Mouse (Mus musculus): ENCODE results near the gene Gm47841.
A peak's percentile ranks its signal among the peaks of the same experiment; 100 is the strongest.

The Gm47841 gene

DNA sequence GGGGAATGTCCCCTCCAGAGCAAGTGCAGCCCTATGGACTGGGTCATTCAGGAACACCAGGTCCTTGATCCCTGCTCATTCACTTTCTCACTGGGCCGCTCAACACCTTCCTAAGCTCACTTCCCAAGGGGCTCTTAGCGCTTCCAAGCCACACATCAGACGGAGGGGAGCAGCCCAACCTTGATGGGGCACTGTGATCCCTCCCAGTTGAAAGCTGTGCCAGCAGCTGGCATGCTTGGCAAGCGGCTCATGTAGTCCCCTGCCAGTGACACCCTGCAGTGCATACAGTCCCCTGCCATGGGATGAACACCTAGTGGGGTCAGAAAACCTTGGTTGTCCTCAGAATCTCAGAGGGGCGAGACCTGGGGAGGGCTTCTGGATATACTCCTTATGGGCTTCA lies 26.9 kb upstream of the Gm47841 start:
- DNase-seq = peak; percentile 46

DNA sequence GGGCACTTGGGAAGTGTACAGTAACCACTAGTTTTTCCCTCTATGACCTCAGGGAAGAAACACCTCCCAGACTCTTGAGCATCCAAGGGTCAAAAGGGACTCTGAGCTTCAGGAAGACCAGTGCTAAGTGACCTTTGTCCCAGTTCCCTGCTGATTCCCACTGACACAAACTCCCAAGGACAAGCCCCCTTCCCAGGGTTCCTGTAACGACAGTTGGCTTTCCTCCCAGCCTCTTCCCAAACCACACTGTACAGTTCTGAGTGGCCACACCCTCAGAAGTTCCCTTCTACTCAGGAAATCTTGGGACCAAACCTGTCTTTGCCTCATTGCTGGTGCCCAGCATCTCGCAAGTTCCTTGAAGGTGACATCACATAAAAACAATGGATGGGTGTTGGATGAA lies 25.5 kb upstream of the Gm47841 start:
- DNase-seq = peak; percentile 57

DNA sequence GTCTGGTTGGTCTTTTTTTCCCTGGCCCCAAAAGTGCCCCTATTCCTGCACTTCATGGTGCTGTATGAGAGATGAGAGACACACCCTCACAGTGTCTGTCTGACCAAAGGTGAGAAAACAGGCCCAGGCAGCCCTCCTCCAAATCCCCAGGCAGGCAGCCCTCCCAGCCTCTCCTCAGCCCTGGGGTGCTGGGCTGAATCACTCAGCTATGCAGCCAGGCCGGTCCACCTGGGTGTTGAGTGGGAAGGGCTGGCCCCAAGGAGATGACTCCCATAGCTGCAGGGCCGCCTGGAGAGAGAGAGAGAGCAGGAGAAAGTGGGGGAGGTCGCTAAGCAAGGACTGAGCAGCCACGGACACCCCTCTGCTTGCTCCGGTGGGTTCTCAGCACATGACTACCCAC lies 23.6 kb upstream of the Gm47841 start:
- peak; percentile 80 for DNase-seq

DNA sequence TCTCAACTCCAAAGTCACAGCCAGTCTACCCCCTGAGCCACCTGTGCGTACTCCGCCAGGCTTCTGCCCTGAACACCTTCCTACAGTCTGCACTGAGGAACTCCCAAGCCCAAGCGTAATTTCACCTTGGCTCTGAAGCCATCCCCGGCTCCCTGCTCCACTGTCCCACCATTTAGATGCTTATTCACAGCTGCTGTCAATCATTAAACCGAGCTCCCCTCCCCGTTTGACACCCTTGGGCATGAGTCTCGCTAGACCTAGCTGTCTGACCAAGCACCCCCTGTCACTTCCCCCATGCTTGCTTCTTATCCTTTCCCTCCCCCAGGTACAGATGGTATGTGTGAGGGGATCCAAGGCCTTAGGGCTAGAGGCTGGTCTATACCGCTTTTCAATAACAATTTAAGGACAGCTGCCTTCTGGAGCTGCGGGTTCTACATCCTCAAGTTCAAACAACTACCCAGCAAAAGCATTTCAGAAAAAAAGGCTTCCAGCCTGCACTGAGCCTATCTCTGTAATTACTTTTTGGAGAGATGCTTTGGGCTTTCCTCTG lies 22.5 kb upstream of the Gm47841 start:
- peak; percentile 93 for DNase-seq

DNA sequence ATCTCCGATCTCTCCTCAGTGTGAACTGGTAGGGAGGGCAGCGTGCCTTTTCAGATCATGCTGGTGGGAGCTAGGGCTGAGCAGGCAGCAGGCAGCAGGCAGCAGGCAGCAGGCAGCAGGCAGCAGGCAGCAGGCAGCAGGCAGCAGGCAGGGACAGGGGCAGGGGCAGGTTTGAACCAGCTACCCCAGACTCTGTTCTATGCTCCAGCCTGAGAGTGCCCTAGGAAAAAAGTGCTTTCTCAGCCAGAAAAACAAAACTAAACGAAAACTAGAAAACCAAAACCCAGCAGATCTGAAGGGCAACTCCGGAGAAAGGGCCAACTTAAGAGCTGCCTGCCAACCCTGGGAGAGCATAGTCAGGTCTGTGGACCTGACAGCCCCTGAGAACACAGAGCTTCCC lies 21.5 kb upstream of the Gm47841 start:
- peak; percentile 77 for DNase-seq

DNA sequence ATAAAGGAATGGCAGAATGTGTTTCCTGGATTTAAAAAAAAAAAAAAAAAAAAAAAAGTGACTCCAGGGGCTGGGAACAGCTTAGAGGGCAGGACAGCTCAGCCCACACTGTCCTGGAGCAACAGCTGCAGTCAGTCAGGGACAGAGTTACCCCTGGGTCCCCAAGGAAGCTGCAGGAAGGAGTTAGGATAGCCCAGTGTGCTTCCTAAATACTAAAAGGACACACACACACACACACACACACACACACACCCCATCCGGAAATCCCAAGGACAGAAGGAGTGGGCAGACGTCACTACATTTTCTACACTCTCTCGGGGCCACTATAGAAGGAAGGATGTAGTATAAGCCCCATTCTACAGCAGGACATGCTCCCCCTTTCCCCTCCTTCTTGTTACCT lies 20.8 kb upstream of the Gm47841 start:
- DNase-seq = no peak

DNA sequence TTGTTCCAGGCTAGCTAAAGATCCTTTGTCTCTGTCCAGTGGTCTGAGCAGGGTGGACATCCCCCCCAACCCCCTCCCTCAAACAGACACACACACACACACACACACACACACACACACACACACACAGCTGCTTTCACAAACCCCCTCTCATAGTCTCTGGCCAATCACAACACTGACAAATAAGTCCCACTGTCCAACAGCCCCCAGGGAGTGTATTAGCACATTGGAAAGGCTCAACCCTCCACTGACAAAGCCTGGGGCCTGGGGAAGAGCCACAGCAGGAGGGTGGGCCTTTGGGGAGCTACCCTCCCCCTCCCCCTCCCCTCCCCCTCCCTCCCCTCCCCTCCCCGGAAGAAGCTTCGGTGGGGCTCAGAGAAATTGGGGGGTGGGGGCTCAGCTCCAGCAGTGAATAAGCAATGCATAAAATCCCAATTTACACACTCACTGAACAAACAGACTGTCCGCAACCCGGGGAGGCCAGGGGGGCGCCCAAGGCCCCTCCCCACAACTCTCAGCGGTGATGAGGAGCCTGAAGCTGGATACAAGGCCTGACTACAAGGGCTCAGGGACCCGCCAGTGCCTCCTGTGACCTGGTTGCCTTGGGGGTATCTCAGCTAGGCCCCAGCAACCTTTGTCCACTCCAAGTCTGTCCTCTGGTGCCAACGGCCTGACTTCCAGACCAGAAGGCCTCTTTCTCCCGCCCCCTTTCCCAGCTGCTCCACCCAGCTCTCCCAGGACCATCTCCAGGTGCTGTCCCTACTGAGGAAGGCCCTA lies 19.9 kb upstream of the Gm47841 start:
- DNase-seq = peak; percentile 79

DNA sequence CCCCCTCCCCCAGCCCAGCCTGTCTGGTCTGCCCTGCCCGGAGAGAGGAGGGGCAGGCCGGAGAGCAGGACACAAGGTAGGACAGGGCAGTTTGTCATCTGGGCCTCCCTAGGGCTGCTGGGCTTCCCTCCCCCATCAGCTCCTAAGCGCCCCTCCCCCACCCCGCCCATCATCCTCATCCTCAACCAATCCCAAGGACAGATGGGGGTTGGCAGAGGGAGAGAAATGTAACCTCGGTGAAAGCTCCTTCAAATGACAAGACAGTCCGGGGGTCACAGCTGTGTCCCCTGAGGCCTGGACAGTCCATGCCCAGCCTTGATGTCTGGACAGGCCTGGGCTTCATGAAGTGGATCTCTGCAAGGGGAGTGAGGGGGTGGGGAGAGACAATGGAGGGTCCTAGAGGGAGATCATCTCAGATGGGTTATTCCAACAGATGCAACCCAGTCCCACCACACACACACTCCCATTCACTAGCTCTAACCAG lies 19.2 kb upstream of the Gm47841 start:
- DNase-seq = no peak

DNA sequence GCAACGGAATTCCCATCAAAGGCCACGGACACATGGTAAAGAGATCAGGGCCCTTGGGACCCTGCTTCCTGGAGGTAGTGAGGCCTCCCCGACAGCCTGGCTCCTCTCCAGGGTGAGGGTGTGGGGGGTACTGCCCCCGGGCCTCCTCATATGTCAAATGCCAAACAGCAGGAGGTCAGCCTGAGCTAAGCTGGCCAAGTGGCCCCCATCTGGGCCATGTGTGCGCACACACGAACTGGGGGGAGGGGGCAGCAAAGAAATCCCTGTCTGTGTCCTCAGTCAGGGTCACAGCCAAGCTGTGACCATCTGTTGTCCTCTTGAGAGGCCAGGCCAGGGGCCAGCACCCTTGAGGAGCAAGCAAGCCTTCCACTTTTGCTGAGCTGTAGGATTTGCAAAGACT lies 17.9 kb upstream of the Gm47841 start:
- no peak for DNase-seq

DNA sequence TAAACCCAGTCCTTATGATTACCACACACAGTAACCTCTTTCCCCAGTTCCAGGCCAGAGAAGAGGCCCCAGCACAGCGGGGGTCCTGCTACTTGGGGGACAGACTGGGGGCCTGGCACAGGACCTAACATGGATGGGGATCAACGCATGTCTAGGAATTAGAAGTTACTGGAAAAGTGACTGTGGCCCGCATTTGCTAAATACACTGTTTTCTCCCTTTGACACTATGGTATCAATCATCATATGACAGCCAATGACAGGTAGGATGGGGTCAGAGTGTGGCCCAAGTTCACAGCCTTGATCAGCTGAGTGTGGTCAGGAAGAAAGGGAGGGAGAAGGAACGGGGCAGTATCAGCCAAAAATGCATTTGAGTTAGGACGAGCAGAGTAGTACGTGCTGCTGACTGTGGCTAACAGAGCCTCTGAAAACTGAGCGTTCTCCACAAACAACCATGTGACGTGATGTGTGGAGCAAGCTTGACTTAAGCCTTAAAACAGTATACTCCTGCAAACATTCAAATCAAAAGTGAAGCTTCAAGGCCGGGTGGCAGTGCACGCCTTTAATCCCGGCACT lies 13.2 kb upstream of the Gm47841 start:
- no peak for DNase-seq

DNA sequence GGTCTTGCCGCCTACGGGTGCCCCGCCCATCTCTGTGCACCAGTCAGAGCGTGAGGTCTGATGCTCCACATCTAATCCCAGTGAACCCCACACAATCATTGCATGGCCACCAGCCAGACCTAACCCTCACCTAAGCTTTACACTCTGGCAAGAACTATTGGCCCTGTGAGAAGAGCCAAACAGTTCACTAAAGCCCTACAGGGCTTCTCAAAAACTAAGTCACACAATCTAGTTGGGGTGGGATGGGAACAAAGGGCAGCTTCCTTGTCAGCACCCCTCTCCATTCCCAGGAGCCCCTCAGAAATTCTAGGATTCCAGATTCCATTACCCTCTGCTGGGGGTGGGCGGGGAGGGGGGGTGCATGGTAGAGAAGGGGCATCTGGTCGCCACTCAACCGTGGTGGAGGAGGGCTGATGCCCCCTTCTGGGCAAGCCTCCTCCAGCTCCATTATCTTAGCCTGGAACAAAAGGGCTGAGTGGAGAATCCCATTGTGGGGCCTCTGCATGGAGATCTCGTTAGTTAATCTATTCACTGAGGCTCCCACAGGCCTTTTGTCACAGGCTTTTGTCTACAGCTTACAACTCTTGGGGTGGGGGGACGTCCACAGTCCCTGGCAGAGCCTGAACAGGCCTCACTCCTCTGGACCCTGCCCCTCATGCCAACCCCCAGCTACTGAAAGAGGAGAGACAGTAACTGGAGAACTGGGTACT lies 12.5 kb upstream of the Gm47841 start:
- no peak for DNase-seq

DNA sequence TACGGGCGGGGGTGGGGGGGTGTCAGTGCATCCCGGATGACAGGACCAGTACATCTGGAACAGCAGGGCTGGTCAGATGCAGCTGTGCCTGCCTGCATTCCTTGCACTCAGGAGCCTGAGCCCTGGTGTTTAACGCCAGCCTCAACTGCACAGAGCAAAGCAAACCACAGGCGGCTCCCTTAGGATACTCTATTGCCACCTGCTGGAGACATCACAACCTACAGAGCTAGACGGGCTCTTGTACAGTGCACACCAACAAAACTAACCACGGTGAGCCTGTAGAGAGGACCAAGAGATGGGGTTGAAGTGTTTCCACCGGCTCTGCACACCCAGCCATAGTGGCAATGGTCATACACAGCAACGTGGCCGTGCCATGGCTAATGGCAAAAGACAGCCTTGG lies 9.0 kb upstream of the Gm47841 start:
- DNase-seq = peak; percentile 71

DNA sequence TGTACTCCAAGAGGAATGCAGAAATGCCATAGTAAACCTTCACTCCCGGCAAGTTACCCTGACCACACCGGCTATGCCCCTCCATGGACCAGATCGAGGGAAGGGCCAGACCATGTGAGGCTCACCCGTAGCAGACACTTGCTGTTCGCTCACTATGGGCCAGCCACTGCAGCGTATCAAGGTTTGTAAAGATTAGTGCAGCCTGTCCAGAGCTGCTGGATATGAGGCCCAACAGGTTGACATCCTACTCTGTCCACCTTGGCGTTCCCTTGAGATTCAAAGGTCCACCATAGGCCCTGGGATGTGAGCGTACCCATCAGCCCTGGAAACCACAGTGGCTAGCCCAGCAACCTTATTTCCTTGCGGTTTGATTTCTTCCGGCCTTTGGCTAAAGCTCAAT lies 7.3 kb upstream of the Gm47841 start:
- no peak for DNase-seq

DNA sequence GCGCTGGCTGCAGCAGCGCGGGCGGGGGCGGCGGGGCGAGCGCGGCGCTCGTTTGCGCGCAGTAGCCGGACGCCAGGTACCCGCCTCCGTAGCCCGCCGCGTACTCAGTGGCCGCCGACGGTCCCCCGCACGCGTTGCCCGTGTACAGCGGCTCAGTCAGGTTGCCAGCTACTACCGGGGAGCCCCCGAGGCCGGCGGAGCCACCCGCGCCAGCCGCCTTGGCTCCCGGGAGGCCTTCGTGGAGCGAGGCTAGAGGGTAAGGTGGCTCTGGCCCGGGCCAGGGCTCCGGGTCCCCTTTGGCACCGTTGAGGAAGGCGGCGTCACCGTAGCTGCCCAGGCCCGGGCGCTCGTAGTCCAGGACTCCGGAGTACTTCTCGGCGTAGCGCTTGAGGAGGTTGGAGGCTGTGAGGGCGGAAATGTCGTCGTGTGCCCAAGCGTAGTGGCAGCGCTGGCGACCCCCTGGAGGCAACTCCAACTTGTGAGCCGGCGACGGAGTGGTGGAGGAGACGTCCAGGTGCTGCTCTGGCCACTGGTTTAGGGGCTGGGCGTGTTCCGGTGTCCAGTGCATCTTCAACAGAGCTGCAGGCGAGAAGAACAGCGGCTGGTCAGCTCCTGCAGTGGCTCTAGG lies 6.7 kb upstream of the Gm47841 start:
- DNase-seq = no peak

DNA sequence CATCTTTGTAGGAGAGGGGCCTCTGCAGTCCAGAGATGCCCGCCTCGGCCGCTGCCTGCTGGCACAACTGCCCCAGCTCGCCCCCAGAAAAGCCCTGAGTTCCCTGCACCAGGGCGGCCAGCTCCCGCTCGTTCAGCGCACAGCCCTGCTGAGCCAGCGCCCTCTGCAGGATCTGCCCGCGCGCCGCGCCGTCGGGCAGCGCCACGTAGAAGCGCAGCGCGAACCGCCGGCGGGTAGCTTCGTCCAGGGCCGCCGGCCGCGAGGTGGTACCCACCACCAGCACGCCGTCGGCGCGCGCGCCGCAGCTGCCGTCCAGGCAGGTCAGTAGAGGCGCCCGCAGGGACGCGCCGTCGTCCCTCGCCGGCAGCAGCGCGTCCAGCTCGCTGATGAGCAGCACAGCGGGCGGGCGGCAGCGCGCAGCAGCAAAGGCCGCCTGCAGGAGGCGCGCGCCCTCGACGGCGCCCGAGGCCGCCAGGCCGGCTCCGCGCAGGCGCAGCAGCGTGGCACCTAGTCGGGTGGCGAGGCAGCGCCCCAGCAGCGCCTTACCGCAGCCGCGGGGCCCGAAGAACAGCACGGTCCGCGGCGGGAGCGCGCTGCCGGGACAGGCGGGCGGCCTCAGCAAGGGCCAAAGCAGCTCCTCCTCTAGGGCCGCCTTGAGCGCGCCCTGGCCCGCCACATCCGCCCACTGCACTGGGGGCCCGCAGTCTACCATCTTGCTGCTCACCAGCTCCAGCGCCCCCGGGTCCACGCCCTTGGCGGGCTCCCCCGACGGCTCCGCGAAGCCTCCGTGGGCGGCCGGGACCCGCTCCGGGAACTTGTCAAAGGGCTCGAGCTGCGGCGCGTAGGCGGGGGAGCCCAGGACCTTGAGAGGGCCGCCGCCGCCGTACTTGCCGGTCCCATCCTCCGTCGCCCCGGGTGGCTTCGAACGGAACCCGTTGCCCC lies 5.6 kb upstream of the Gm47841 start:
- DNase-seq = no peak

DNA sequence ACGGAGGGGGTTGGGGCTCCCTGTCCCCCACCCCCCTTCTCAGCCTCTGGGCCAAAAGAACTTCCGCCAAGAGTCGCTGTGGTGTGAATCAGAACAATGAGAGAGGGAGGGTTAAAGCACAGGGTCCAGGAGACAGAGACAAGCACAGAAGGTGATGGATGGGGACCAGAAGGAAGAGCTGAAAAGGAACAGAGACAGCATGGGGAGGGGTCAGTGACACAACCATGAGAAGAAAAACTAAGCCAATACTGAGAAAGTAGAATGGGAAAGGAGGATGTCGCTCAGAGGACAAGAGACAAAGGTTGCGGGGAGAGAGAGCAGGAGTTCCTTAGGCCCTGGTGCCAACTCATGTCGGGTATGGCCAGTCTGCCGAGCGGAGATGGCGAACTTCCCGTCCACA lies 4.7 kb upstream of the Gm47841 start:
- no peak for DNase-seq

DNA sequence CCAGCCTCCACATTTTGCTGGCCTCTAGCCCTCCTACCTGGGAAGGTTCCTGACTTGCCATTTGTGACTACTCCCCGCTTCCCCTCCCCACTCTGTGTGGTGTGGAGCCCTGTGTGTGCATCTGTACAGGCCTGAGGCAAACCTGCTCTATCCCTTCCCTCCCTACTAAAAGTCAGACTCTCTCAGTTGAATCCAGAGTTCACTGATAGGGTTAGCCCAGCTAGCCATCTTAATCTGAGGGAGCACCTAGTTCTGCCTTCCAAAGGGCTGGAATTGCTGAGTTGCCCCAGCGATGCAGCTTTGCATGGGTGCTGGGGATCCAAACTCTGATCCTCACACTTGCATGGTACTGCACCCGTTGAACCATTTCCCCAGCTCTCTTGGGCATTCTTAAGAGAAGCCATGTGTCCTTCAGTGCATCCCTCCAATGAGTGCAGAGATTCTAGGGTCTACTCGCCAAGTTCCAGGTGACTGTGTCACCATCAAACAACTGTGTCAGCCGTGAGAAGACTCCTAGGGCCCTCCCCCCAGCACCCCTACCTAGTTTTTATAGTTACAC lies 1.2 kb upstream of the Gm47841 start:
- DNase-seq = no peak

DNA sequence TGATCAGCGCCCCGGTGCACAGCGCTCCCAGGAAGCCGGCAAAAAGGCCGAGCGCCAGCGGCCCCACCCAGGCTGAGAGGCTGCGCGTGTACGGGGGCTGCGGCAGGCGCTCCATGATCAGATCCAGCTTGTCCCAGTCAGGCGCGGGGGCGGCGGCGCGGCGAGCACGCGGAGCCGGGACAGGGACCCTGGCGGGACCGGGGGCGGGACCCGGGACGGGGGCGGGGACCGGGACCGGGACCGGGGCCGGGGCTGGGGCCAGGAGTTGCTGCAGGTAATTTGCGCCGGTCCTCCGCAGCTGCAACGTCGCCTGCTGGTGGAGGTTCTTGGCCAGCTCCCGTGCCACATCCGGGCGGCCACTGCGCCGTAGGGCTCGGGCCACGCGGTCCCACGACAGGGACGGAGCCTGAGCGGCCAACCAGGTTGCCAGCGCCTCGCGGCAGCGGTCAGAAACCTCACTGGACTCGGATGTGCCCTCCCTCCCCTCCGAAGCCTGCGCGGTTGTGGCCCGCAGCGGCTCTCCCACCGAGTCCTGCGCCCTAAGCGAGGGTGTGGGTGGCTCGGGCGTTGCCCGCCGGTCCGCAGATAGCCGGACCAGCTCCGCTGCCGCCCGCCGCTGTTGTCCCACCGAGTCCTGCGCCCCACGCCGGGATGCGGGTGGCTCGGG lies 537 bp downstream of the Gm47841 start:
- DNase-seq = no peak

DNA sequence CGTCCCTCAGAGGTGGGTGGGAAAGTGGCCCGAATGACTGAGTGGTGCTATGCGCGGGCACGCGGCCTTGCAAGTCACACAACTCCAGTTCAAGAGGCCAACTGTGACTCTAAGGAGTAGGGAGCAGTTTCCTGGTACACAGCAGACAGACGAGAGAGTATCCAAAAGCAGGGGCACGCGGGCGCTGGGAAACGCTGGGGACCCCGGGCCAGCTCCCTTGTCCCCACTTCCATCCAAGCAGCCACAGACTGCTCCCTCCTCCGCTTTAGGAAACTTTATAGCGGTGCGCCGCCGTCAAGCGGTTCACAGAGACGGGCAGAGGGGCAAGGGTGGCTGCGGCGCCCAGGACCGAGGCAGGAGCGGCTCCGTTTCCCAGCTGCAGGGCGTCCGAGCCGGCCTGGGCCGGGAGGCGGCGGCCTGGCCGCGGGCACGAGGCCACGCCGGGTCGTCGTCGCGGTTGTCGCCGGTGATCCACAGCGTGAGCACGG lies 1.1 kb downstream of the Gm47841 start:
- DNase-seq = no peak

DNA sequence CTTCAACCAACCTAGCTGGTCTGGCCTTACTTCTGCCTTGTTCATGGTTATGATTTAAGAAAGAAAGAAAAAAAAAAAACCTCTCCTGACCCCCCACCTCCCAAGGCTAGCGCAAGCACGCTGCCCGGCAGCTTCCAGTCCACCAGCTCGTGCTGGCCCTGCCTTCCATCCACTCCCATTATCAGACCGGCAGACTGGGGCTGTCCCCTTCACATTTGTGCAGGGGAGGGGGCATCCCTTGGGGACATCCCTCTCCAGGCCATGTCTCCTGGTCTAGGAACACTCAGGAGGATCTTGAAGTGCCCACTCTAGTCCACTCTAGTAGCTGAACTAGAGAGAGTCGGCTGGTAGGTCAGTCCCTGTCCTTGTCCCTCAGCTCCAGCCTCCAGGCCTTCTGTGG lies 2.7 kb downstream of the Gm47841 start:
- DNase-seq = no peak

DNA sequence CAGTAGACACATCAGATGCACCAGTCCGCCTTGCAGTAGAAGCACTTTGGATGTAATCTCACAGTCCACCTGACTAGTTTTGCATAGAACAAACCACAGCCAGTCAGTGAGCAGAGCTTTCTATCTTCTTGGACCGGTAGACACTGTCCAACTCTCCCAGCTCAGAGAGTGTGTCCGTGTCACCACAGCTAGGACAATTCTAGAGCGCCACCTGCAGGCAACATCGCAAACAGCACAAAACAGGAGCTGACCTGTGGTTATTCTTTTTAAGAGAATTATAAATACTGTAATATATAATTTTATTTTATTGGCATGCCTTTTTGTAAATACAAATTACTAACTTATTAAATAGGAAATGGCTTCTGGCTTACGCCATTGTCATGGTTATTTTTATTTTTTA lies 4.6 kb downstream of the Gm47841 start:
- DNase-seq = peak; percentile 66
